Mouse (Mus musculus): ENCODE results near the gene Sorcs1. TPM values are rescaled to one million over a fixed set of nuclear protein-coding genes. Genes with fewer than 3 reads are reported as not detected.

Sorcs1 gene
- polyA plus RNA-seq, 2 experiments from 2014 or later = not detected

GRCm38 (mm10) chr19:50558771-50559170 is 119.7 kb downstream of the Sorcs1 start:
- ATAC-seq = no peak

GRCm38 (mm10) chr19:50534031-50534430 is 144.4 kb downstream of the Sorcs1 start:
- ATAC-seq = no peak

- no peak for ATAC-seq
Measured at GRCm38 (mm10) chr19:50527835-50528234, 150.6 kb downstream of the Sorcs1 start.

DNA sequence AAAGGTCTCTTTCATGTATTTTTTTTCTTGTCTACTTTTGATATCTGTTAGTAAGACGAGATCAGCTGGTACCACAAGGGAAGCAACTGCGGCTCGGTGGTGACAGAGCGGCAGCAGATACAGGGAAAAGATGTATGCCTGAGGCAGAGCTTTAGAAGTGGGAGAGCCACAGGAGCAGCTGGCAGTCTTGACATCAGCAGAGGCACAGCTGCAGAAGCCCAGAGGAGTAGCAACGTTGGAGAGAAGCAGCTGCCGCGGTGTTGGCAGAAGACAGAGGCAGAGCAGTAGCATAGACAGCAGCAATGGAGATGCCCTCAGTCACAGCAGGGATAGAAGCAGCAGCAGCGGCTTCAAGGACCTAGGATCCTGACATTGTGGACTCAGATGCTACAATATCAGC is 152.4 kb downstream of the Sorcs1 start:
- no peak for ATAC-seq

DNA sequence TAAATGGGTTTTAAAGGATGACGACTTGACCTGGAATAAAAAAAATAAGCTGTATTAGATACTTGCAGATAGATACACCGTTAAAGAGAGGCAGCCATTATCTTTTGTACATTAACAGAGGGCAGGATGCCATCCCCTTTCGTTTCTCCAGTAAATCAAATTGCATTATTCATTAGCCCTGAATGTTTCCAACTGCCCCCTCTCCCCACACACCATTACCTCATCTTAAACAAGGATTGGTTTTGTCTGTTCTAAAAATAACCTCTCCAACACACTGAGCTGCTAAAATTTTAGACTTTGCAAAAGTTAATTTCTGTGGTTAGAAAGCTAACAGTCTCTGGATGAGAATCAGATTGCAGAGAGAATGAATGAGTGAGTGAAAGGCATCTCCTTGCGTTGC is 156.5 kb downstream of the Sorcs1 start:
- no peak for ATAC-seq

DNA sequence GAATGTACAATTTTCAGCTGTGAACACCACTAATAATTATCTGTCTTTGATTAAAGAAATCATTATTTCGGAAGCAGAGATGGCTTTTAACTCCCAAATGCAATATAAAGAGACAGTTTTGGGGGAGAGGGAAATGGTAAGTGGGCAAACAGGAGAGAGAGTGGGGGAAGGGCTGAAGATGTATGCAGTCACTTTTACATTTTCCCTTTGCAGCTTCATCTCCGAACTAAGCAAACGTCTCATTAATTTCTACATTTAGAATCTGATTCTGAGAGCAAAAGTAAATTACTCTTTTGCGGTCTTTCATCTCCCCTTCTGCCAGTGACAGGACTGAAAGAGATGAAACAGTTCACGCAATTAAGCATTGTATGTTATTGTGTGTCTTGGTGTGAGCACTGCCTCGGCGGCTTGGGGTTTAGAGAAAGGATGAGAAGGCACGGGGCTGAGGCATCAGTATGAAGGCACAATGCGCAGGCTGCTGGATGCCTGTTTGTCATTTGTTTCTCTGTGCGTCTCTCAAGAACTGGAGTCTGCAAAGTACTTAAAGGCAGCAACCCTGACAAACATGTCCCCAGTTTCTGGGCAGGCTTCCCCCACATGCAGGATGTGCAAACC is 163.3 kb downstream of the Sorcs1 start:
- no peak for ATAC-seq

- ATAC-seq = no peak
Measured at GRCm38 (mm10) chr19:50514309-50514830, 164.1 kb downstream of the Sorcs1 start.

GRCm38 (mm10) chr19:50502816-50503215 is 175.6 kb downstream of the Sorcs1 start:
- no peak for ATAC-seq

GRCm38 (mm10) chr19:50491121-50491520 is 187.3 kb downstream of the Sorcs1 start:
- no peak for ATAC-seq

DNA sequence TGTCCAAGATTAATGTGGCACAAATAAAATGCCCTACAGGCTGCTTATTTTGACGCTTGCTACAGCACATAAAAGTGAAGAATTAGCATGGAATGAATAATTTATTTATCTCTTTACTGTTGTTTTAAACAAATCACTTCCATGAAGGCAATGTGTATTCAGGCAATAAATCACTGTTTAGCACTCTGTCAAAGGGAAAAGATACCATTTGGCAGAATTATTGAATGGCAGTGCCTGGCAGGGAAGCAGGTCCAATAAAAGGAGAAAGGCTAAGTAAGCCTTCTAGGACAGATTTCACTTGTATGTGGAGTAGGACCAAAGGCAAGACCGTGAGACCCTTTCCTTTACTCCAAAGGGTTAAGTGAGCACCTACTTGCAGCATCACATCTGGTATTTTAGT is 187.7 kb downstream of the Sorcs1 start:
- ATAC-seq = no peak

DNA sequence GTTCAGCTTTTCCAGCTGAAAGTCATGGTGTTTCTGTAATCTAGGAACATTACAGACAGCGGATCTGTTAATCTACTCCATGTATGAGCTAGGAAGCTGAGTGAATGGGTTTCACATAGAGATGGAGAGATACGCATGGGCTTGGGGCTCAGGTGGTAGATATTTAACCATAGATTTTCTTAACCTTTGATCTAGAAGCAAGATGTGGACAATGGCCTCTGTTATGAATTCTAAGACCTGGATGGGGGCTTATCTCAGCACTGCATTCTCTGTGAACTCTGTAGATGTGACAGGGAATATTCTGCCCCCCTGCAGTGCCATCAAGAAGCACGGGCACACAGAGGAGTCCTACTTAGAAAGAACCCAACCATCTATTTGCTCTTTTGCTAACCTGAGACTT is 188.7 kb downstream of the Sorcs1 start:
- ATAC-seq = no peak

DNA sequence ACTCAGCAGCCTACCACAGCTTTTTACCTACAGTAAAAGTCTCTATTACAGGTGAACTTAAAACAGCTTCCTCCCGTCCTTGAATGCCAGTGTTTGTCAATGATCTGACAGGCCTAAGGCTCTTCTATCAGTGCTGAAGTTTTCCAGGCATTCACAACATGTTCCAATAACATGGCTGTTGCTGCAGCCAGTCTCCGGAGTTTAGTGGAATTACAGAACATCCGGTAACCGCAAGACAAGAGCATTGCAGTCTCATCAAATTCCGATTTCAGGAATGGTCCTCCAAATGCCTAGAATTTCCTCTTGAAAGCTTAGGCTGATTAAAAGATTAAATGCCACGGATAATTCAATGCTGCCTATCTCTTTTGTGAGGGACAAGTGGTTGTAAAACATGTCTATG is 190.0 kb downstream of the Sorcs1 start:
- no peak for ATAC-seq

GRCm38 (mm10) chr19:50487768-50488167 is 190.7 kb downstream of the Sorcs1 start:
- ATAC-seq = no peak

DNA sequence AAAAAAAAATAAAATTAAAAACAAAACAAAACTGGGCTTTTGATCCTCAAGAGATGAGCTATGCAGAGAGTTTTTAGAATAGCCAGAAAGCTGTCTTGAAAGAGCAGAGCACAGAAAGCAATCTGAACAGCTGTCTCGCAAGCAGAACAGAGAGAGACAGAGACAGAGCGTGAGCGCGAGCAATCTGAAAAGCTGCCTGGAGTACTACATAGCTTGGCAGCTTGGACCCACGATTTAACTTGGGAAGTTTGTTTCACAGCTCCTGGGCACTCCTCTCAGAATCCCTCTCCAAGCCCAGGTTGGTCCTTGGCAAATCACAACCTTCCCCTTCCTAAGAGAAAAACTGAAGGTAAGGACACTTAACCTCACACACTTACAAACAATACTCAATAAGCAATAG is 192.1 kb downstream of the Sorcs1 start:
- no peak for ATAC-seq

DNA sequence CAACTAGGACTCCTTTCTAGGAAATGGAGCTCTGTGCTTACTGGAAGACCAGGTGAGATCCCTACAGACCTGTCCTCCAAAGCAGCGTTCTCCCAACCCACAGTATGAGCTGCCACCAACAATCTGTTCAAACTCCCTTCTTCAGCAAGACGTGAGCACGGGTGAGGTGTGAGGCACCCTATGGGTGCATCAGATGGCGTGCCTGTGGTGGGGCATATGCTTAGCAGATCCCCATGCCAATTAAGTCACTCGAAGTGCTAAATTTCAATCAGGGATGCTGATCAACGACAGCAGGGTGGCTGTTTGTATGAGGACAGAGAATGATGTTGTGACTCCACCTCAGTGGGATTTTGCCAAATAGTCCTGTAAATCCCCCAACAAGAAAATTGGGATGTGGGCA is 201.7 kb downstream of the Sorcs1 start:
- no peak for ATAC-seq

DNA sequence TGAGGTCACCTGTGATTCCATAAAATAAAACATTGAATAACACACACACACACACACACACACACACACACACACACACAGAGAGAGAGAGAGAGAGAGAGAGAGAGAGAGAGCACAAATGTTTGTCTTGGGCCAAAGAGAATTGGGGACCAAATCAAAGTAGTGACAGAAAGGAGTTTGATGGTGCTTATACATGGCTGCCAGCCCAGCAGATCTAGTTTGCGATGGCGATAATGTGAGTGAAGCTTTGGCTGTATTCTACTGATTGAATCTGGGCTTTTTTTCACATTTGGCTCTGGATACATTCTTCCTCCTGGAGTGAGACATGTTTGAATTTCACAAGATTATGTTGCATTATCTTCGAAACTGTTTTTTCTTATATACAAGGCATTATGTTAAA is 209.9 kb downstream of the Sorcs1 start:
- ATAC-seq = no peak

DNA sequence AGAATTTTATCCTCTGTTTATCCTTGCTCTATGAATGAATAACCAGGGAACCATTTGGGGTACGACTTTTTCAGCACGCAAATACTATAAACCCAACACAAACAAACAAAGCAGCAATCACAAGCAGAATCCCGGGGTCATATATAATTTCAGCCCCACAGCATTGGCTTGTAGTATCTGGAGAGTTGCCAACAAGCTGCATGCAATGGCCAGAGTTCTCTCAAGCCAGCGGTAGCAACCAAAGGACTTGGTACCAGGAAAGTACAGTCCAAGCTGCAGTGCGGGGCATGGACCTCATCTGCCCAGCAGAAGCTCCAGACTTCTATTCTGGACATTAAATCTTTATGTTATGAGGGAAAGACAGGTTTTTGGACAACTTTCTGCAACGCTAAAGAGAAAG is 213.6 kb downstream of the Sorcs1 start:
- ATAC-seq = no peak

DNA sequence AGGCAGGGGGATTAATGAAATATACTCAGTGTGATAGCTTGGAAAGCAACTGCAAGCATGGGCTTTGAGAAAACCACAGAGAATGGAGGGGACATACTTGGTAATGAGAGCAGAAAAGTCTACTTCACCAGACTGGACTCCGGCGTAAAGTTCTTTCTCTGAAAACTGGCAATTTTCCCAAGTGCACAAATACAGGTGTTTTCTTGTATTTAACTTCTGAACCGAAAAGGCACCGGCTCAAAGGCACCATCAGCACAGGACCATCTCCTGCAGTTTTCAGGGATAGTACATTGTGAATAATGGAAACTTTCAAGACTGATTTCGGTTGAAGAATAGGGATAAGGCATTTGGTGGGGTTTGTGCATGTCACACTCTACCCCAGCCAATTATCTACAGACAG is 219.9 kb downstream of the Sorcs1 start:
- ATAC-seq = no peak

- ATAC-seq = no peak
Measured at GRCm38 (mm10) chr19:50457275-50457892, 221.1 kb downstream of the Sorcs1 start.

DNA sequence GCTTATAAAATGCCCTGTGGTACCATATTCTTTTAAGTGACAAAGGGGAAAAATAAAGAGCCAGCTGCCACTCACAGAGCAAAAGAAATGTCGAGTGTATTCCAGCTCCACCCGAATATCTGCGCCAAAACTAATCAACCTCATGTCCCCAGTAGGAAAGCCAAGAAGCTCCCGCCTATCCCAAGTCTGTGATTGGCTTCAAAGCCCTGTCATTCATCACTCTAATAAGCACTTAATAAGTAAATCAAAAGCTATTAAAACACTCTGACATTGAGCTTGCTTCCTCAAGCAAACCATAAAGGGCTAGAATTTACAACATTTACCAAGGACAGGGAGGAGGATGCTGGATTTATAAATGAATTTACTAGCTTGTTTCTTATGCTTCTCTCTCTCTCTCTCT is 237.3 kb downstream of the Sorcs1 start:
- ATAC-seq = no peak

GRCm38 (mm10) chr19:50440246-50440910 is 238.1 kb downstream of the Sorcs1 start:
- ATAC-seq = no peak

DNA sequence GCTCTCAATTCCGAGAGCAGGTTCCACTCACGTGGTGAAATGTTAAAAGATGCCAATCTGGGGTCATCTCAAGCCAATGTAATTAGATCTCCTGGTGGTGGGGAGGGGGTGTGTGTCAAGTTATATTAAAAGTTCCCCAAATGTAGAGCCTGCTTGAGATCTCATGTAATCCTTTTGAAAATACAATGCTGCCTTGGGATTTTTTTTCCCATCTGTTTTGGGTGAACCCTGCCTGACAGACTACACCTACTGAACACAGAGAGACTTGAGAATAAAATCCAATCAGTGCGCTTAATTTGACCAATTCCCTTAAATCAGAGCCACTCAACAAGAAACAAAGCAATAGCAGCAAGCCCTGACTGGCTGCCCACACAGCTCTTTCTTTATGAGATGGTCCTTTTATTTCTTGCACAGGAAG is 239.0 kb downstream of the Sorcs1 start:
- no peak for ATAC-seq

- no peak for ATAC-seq
Measured at GRCm38 (mm10) chr19:50422928-50423327, 255.5 kb downstream of the Sorcs1 start.

All from activated CD4-positive, CD25-positive, alpha-beta regulatory T cell, adult 4 months (primary cell).